Mouse (Mus musculus): ENCODE results near the gene Scrn1. TPM values are rescaled to one million over a fixed set of nuclear protein-coding genes. Genes with fewer than 3 reads are reported as not detected.

Gene Scrn1
- 13.5 TPM in 1 of 2 replicates, not detected in the other for polyA plus RNA-seq (2012; ENCODE audit: insufficient read depth, low replicate concordance)

- peaks cover 58% of the 10 kb centered on the region for H3K27me3 ChIP-seq (replicated peaks)
- H3K4me1 ChIP-seq, result peaks cover 18% of the 10 kb centered on the region
- peak within 1 kb of the TSS; percentile 89 for H3K4me3 ChIP-seq (replicated peaks)
- H3K36me3 ChIP-seq (replicated peaks; ENCODE audit: low read length), result no peaks in the 10 kb centered on the region
- peaks cover 9% of the 10 kb centered on the region for H3K9me3 ChIP-seq
- no peak for TF ChIP-seq FLI1 (IDR thresholded peaks at IDR 0.05; ENCODE audit: low read length)
- TF ChIP-seq GATA1 (IDR thresholded peaks at IDR 0.05; ENCODE audit: borderline replicate concordance, low read length), result no peak
These were observed at the start of gene Scrn1 for GRCm38 (mm10) chr6:54565665-54566545. Gene Scrn1, minus strand, starts transcription at chr6:54566489.

- TF ChIP-seq FLI1 (IDR thresholded peaks at IDR 0.05; ENCODE audit: low read length), result no peak
- no peak for TF ChIP-seq GATA1 (IDR thresholded peaks at IDR 0.05; ENCODE audit: borderline replicate concordance, low read length)
- Histone ChIP-seq H3K9me3 (peaks cover 16% of the 10 kb centered on the region), H3K36me3 (replicated peaks; ENCODE audit: low read length) (no peaks in the 10 kb centered on the region), H3K4me3 (replicated peaks) (no peak overlapping the region), H3K27me3 (replicated peaks) (no peaks in the 10 kb centered on the region), H3K4me1 (peaks cover 12% of the 10 kb centered on the region)
These were observed 40.0 kb upstream of the Scrn1 start for GRCm38 (mm10) chr6:54606241-54606640.

GRCm38 (mm10) chr6:54604001-54604715 is 37.9 kb upstream of the Scrn1 start:
- no peak for TF ChIP-seq FLI1 (IDR thresholded peaks at IDR 0.05; ENCODE audit: low read length)
- TF ChIP-seq GATA1 (IDR thresholded peaks at IDR 0.05; ENCODE audit: borderline replicate concordance, low read length), result no peak
- H3K4me3 ChIP-seq (replicated peaks), result no peak overlapping the region
- no peaks in the 10 kb centered on the region for H3K36me3 ChIP-seq (replicated peaks; ENCODE audit: low read length)
- H3K27me3 ChIP-seq (replicated peaks), result no peaks in the 10 kb centered on the region
- H3K4me1 ChIP-seq, result peaks cover 23% of the 10 kb centered on the region
- peaks cover 13% of the 10 kb centered on the region for H3K9me3 ChIP-seq

- Histone ChIP-seq H3K9me3 (peaks cover 7% of the 10 kb centered on the region), H3K4me1 (peaks cover 23% of the 10 kb centered on the region), H3K4me3 (replicated peaks) (no peak overlapping the region), H3K36me3 (replicated peaks; ENCODE audit: low read length) (no peaks in the 10 kb centered on the region), H3K27me3 (replicated peaks) (peaks cover 3% of the 10 kb centered on the region)
- TF ChIP-seq FLI1 (IDR thresholded peaks at IDR 0.05; ENCODE audit: low read length) (no peak), GATA1 (IDR thresholded peaks at IDR 0.05; ENCODE audit: borderline replicate concordance, low read length) (no peak)
These were observed 36.6 kb upstream of the Scrn1 start for GRCm38 (mm10) chr6:54602891-54603290.

GRCm38 (mm10) chr6:54600681-54601347 is 34.5 kb upstream of the Scrn1 start:
- Histone ChIP-seq H3K4me1 (peaks cover 26% of the 10 kb centered on the region), H3K4me3 (replicated peaks) (no peak overlapping the region), H3K27me3 (replicated peaks) (peaks cover 21% of the 10 kb centered on the region), H3K36me3 (replicated peaks; ENCODE audit: low read length) (no peaks in the 10 kb centered on the region), H3K9me3 (peaks cover 6% of the 10 kb centered on the region)
- no peak for TF ChIP-seq GATA1 (IDR thresholded peaks at IDR 0.05; ENCODE audit: borderline replicate concordance, low read length)
- no peak for TF ChIP-seq FLI1 (IDR thresholded peaks at IDR 0.05; ENCODE audit: low read length)

- no peaks in the 10 kb centered on the region for H3K9me3 ChIP-seq
- no peaks in the 10 kb centered on the region for H3K36me3 ChIP-seq (replicated peaks; ENCODE audit: low read length)
- peaks cover 31% of the 10 kb centered on the region for H3K27me3 ChIP-seq (replicated peaks)
- H3K4me1 ChIP-seq, result peaks cover 42% of the 10 kb centered on the region
- H3K4me3 ChIP-seq (replicated peaks), result no peak overlapping the region
- no peak for TF ChIP-seq GATA1 (IDR thresholded peaks at IDR 0.05; ENCODE audit: borderline replicate concordance, low read length)
- no peak for TF ChIP-seq FLI1 (IDR thresholded peaks at IDR 0.05; ENCODE audit: low read length)
These were observed 31.4 kb upstream of the Scrn1 start for GRCm38 (mm10) chr6:54597711-54598110.

- Histone ChIP-seq H3K27me3 (replicated peaks) (peaks cover 31% of the 10 kb centered on the region), H3K36me3 (replicated peaks; ENCODE audit: low read length) (no peaks in the 10 kb centered on the region), H3K4me1 (peaks cover 43% of the 10 kb centered on the region), H3K9me3 (no peaks in the 10 kb centered on the region), H3K4me3 (replicated peaks) (no peak within 1 kb of the TSS)
- TF ChIP-seq GATA1 (IDR thresholded peaks at IDR 0.05; ENCODE audit: borderline replicate concordance, low read length) (no peak), FLI1 (IDR thresholded peaks at IDR 0.05; ENCODE audit: low read length) (no peak)
These were observed 30.9 kb upstream of the Scrn1 start, which contains the start of gene Fkbp14 for GRCm38 (mm10) chr6:54597208-54597607. Gene Fkbp14, minus strand, starts transcription at chr6:54597308.

GRCm38 (mm10) chr6:54595330-54595878 is 29.1 kb upstream of the Scrn1 start:
- no peak for TF ChIP-seq FLI1 (IDR thresholded peaks at IDR 0.05; ENCODE audit: low read length)
- TF ChIP-seq GATA1 (IDR thresholded peaks at IDR 0.05; ENCODE audit: borderline replicate concordance, low read length), result no peak
- Histone ChIP-seq H3K36me3 (replicated peaks; ENCODE audit: low read length) (no peaks in the 10 kb centered on the region), H3K27me3 (replicated peaks) (peaks cover 44% of the 10 kb centered on the region), H3K9me3 (no peaks in the 10 kb centered on the region), H3K4me1 (peaks cover 28% of the 10 kb centered on the region), H3K4me3 (replicated peaks) (peak overlapping the region; percentile 94)

Measured in megakaryocyte, embryonic 14.5 days (primary cell).